Mouse (Mus musculus): ENCODE results near the gene Exog.

DNA sequence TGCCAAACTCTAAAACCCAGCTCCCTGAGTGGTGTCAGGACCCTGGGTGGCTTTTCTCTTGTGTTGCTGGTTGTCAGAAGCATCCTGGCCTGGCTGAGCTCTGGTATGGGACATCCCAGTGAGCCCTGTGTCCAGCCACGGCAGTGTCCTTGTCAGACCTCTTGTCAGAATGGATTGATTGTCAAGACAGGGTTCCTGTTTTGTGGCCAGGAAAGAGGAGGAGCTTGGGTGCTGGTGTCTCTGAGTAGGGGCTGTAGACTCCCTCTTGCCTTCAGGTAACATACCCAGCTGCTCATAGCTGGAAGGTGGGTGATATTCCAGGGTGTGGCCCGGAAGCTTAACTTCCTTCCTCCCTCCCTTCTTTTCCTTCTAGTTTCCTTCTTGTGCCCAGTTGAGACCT, 8.9 kb upstream of the Exog start:
- TF ChIP-seq CTCF (conservative IDR thresholded peaks at IDR 0.05; ENCODE audit: insufficient read depth, insufficient read length, low read depth, low read length): no peak
- TF ChIP-seq POLR2A (IDR thresholded peaks at IDR 0.05; ENCODE audit: low read depth, low read length): no peak
